Mouse (Mus musculus) left cerebral cortex, adult 18-20 months (tissue): ENCODE data around the gene Mill2. TPM values are rescaled to one million over a fixed set of nuclear protein-coding genes. Genes with fewer than 3 reads are reported as not detected.
"Not testable (repeated sequence)": the region's sequence is repeated elsewhere in the genome, so short reads cannot be mapped to it uniquely, and the experiment has no call there.

Experiments
- DNase-seq, 2 experiments: peaks; one replicate each; pipeline ENCODE4 v3.0.0; 2021 to 2022; ENCODE audit warnings: low spot score in 2 of 2, mixed read lengths in 1 of 2
- long read RNA-seq, 2 experiments: library from polyadenylated mRNA; stranded (forward); transcript quantifications; one replicate each; pipeline ENCODE4 v2.0.0; 2021
- total RNA-seq, 2 experiments: library from RNA; stranded (reverse); gene quantifications; 2 replicates each; pipeline ENCODE4 v1.2.3; 2021

Gene Mill2
- total RNA-seq: 1 to 10 TPM; 2.3 to 3.0 TPM
- long read RNA-seq, experiment 1, partial matches to known transcripts: 0 of 1 reads
- long read RNA-seq, experiment 1, other reads (novel, unspliced or antisense): 1 of 1 reads
- long read RNA-seq, experiment 2, partial matches to known transcripts: 0 of 1 reads
- long read RNA-seq, experiment 2, other reads (novel, unspliced or antisense): 1 of 1 reads

- DNase-seq: no peak
Measured at GRCm38 (mm10) chr7:18839865-18840264, at the start of gene Mill2. Gene Mill2 (plus strand): TSS chr7:18839966.

- DNase-seq: not testable (repeated sequence)
Measured at GRCm38 (mm10) chr7:18790671-18791070, 49.1 kb upstream of the Mill2 start.

- no peak for DNase-seq
Measured at GRCm38 (mm10) chr7:18798420-18798819, 41.3 kb upstream of the Mill2 start, which contains the start of gene Psg19. Gene Psg19 (minus strand): TSS chr7:18798520.

- no peak for DNase-seq
Measured at GRCm38 (mm10) chr7:18799129-18799528, 40.6 kb upstream of the Mill2 start.

- DNase-seq: no peak
Measured at GRCm38 (mm10) chr7:18803526-18803925, 36.2 kb upstream of the Mill2 start.

- DNase-seq: no peak
Measured at GRCm38 (mm10) chr7:18818301-18818700, 21.5 kb upstream of the Mill2 start.

- no peak for DNase-seq
Measured at GRCm38 (mm10) chr7:18821507-18821906, 18.3 kb upstream of the Mill2 start, which contains the start of gene Psg17. Gene Psg17 (minus strand): TSS chr7:18821607.

- no peak for DNase-seq
Measured at GRCm38 (mm10) chr7:18827792-18828546, 11.8 kb upstream of the Mill2 start.

- DNase-seq: no peak
Measured at GRCm38 (mm10) chr7:18828592-18828991, 11.2 kb upstream of the Mill2 start.

GRCm38 (mm10) chr7:18829545-18829944 is 10.2 kb upstream of the Mill2 start:
- no peak for DNase-seq

- no peak for DNase-seq
Measured at GRCm38 (mm10) chr7:18832298-18832697, 7.5 kb upstream of the Mill2 start.

GRCm38 (mm10) chr7:18840386-18841173 is 814 bp downstream of the Mill2 start:
- DNase-seq: peak in 1 of 2 experiments; percentile 11

- no peak for DNase-seq
Measured at GRCm38 (mm10) chr7:18841174-18841567, 1.4 kb downstream of the Mill2 start.

- no peak for DNase-seq
Measured at GRCm38 (mm10) chr7:18844811-18845210, 5.0 kb downstream of the Mill2 start.

GRCm38 (mm10) chr7:18848395-18848794 is 8.6 kb downstream of the Mill2 start:
- no peak for DNase-seq

GRCm38 (mm10) chr7:18858310-18858916 is 18.6 kb downstream of the Mill2 start:
- no peak for DNase-seq

- DNase-seq: no peak
Measured at GRCm38 (mm10) chr7:18862801-18863200, 23.0 kb downstream of the Mill2 start.

- no peak for DNase-seq
Measured at GRCm38 (mm10) chr7:18868491-18868890, 28.7 kb downstream of the Mill2 start.

GRCm38 (mm10) chr7:18871031-18871430 is 31.3 kb downstream of the Mill2 start, which contains the start of gene Pglyrp1:
Gene Pglyrp1 (plus strand): TSS chr7:18871331.
- DNase-seq: not testable (repeated sequence)

GRCm38 (mm10) chr7:18872014-18872802 is 32.4 kb downstream of the Mill2 start:
- no peak for DNase-seq
